Mouse (Mus musculus) heart, adult 2 months (tissue): ENCODE results near the gene Zbtb12.

ENCODE experiments used
- CTCF ChIP-seq: fragments of 200-600 bp; IDR thresholded peaks from 2 replicates; pipeline ENCODE4 v1.8.1; 2022; ENCODE audit warnings: antibody characterized with exemption, mild to moderate bottlenecking, moderate library complexity
- EP300 ChIP-seq: fragments of 200-500 bp; IDR thresholded peaks from 2 replicates; pipeline ENCODE4 v1.6.1; 2011; ENCODE audit warnings: low read depth, low read length, control low read depth; ENCODE audit not compliant: insufficient read depth
- POLR2A ChIP-seq: fragments of 200-500 bp; IDR thresholded peaks from 2 replicates; pipeline ENCODE4 v1.6.1; 2011; ENCODE audit warnings: mild to moderate bottlenecking, low read depth, low read length, control low read depth; ENCODE audit not compliant: insufficient read depth

DNA sequence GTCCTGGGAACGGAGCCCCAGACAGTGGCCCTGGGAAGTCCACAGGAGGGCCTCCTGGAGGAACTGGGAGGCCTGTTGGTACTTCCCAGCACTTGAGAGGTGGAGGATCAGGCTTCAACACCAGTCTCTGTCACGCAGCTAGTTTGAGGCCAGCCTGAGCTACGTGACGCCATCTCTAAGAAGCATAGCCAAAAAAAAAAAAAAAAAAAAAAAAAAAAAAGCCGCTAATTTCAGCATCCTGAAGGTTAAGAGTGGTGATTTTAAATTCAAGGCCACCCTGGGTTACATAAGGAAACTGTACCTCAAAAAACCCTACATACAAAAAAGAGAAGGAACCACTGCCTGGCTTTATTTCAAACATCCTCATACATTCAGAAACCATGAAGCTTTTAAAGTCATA, 45.0 kb downstream of the Zbtb12 start:
- no peak for TF ChIP-seq CTCF
- TF ChIP-seq POLR2A, result no peak
- TF ChIP-seq EP300, result no peak
